Mouse (Mus musculus): Measurements from ENCODE around the gene Tmem132c.

The Tmem132c gene

DNA sequence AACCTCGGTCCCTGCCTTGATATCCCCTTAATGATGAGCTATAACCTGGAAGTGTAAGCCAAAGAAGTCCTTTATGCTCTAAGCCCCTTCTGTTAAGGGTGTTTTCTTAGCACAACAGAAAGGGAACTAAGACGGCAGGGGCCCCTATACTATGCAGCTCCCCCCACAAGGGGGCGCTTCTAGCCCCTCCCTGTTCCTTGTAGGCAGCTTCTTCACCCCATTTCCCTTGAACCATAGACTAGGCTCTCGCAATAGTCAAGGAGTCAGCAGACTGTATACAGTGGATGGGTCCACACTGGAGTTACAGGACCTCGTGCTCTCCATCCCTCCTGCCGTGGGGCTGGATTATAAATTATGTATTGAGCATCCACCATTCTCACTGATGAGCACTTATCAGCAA lies 264.1 kb downstream of the Tmem132c start:
- no peak for DNase-seq

DNA sequence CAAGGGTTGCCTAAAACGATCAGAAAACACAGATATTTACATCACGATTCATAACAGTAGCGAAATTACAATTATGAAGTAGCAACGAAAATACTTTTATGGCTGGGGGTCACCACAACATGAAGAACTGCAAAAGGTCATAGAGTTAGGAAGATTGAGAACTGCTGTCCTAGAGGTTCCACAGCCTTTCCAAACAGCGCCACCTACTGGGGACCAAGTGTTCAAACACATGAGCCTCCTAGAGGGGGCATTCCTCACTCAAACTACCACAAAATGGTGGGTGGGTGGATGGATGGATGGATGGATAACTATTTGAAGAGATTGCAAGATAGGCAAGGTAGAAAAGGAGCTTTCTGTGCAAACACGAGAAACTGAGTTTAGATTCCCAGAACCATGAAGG lies 270.0 kb downstream of the Tmem132c start:
- DNase-seq: no peak

GRCm38 (mm10) chr5:127515960-127516359 lies 274.4 kb downstream of the Tmem132c start:
- DNase-seq: no peak

- DNase-seq: peak; percentile 7
These were observed 281.3 kb downstream of the Tmem132c start for GRCm38 (mm10) chr5:127522744-127523476.

DNA sequence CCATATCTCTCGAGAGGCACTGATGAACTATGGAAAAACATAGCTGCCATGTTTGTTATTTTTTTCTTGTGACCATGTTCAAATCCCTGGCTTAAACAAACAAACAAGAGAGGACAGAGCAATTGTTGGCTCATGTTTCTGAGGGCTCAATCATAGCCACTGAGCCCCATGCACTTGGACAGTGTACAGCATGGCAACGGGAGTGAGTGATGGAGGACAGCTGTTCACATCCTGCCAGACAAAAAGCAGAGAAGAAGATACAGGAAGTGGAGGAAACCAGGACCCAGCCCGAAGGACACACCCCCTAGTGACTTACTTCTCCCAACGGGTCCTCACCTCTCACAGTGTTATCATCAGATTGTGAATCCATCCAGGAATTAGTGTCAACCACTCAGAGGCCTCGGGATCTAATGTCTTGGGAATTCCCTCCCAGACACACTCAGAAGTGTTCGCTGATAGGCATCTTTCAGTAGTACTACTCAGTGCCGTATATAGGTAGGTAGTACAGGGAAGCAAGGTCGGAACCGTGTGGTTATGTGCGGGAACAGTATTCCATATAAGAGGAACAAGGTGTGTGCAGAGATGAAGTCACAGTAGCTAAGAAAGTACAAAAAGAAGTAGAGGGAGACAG lies 285.9 kb downstream of the Tmem132c start:
- DNase-seq: no peak

DNA sequence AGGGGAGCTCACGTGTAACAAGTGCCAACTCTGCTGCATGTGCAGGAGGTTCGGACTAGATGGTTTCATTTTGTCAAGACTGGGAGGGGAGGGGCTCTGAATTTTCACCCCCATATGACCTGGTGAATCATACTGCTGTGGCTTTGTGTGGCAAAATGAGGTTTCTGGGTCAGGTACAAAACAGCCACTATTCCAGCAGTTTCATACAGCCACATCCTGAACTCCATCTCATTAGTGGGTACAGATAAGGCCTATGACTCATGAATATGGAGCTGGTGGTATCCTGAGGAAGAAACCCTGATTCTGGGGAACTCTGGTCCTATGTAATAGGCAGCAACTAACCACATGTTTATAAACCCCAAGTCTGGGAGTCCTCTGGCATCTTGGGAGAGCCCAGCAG lies 295.9 kb downstream of the Tmem132c start:
- no peak for DNase-seq

DNA sequence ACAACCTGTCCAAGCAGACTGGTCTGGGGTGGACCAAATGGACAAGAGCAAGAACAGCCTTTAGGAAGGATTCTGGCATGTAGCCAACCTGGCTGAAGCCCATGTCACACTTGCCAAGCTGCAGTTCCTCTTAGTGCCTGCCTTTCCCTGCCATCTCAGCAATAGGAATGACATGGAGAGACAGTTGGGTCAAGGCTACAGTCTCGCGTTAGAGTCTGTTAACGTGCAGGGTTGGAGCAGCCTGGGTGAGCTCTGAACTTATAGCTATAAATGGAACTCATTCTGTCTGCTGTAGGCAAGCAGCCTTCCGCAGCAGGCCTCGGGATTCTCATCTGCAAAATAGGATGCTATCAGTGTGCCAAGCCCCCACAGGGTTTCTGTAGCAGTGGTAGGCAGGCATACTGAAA lies 305.0 kb downstream of the Tmem132c start:
- DNase-seq: no peak

DNA sequence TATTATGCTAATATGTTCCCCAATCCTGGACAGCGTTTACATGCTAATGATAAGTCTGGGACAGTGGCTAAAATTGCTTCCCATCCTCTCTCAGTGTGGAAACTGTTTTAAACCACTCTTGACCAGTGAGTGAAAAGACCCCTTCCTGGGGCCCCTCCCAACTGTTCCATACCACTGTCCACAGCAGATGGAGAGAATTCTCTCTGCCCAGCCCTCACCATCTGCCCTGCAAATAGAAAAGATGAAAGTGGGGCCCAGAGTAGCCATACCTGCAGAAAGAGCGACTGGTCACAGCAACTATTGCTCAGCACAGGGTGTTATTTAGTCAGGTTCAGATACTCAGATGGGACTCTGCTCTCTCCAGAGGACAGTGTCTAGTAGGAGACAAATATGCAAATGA lies 306.5 kb downstream of the Tmem132c start:
- DNase-seq: no peak

- DNase-seq: no peak
These were observed 319.5 kb downstream of the Tmem132c start for GRCm38 (mm10) chr5:127561086-127561485.

GRCm38 (mm10) chr5:127567165-127567741 lies 325.6 kb downstream of the Tmem132c start:
- DNase-seq: no peak

- DNase-seq: no peak
These were observed 335.8 kb downstream of the Tmem132c start for GRCm38 (mm10) chr5:127577419-127577818.

DNA sequence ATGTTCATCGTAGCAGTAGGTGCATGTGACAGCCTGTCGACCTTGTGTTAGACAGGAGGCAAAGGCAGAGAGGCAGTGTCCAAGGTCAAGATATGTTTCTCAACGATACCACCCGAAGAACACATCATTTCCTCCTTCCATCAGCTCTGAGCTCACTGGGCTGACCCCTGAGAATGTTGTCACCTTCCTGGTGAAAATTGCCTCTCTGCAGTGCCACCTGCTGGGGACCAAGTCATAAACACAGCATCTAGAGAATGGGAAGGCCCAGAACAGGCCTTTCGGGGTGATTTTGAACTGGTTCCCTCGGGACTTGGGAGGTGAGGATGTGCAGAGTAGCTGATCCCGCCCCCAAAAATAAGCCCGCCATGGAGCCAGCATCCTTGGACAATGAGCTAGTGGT lies 342.1 kb downstream of the Tmem132c start:
- DNase-seq: no peak

- DNase-seq: no peak
These were observed 346.2 kb downstream of the Tmem132c start for GRCm38 (mm10) chr5:127587854-127588253.

DNA sequence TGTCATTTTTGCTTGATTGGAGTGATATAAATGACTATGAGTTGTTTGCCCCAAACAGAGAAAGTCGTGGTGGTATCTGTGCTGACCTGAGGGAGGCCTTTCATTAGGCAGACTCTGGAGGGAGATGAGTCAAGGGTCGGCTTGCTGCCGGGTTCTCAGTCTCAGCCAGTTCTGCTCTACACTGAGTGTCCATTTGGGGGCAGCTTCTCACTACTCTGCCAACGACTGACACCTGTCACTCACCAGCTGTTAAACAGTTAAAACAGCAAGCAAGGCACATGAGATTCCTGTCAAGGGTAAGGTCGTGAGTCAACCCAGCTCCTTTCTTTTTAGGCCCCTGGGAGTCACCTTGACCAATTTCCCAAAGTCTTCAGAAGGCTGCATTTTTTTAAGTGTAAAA lies 350.8 kb downstream of the Tmem132c start:
- no peak for DNase-seq

- DNase-seq: no peak
These were observed 351.2 kb downstream of the Tmem132c start for GRCm38 (mm10) chr5:127592854-127593253.

GRCm38 (mm10) chr5:127595676-127596075 lies 354.1 kb downstream of the Tmem132c start:
- no peak for DNase-seq

DNA sequence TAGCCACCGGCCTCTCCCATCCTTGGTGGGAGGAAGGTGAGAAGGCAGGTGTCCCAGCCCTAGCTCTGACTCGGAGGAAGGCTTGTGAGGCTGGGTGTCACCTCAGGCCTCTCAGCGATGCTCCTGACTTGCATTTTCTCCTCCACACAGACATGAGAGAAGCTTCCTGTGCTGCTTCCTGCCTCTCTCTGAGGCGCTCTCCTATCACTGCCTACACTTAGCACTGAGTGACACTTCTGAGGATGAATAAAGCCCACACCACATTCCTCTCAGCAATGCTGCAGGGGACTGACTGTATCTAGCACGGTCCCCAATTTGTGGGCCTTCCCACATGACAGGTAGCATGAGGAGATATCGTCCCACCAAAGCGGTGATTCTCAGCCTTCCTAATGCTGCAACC lies 355.3 kb downstream of the Tmem132c start:
- DNase-seq: no peak

DNA sequence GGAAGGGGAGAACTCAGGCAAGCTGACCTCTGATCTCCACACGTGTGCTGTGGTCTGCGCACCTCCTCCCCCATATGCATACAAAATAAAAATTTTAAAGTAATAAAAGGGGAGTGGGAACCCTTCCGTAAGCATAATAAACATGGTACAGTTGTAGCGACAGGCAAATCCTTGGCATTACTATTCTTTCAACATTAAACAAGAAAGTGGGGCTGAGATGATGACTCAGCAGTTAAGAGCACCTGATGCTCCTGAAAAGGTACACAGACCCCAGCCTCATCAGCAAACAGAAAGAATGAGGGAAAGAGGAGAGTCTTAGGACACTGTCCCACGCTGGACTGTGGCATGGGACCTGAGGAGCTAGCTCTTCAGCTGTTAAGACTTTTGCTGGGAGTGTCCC lies 361.4 kb downstream of the Tmem132c start:
- no peak for DNase-seq

GRCm38 (mm10) chr5:127607507-127607906 lies 365.9 kb downstream of the Tmem132c start:
- no peak for DNase-seq

DNA sequence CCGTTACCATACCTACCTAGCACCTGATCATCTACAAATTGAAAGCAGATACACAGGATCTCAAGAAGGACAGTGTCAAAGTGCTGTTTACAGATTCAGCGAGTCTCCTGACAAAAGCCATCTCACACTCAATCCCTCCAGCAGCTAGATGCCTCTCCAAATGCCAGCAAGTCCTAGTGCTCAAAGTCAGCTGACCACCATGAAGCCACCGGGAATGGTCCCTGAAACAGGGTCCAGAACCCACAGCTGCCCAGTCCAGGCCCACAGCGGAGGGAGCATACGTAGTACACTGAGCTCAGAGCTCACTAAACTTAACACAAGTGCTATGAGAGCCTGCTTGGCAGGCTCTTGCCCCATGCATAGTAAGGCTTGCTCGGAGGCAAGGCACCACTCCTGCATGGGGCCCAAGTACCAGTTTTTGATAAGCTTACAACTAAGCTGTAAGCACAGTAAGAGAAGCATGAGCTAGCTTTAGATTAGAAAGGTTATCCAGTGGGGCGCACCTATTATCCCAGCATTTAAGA lies 367.6 kb downstream of the Tmem132c start:
- DNase-seq: no peak

GRCm38 (mm10) chr5:127610787-127611509 lies 369.3 kb downstream of the Tmem132c start:
- DNase-seq: no peak

DNA sequence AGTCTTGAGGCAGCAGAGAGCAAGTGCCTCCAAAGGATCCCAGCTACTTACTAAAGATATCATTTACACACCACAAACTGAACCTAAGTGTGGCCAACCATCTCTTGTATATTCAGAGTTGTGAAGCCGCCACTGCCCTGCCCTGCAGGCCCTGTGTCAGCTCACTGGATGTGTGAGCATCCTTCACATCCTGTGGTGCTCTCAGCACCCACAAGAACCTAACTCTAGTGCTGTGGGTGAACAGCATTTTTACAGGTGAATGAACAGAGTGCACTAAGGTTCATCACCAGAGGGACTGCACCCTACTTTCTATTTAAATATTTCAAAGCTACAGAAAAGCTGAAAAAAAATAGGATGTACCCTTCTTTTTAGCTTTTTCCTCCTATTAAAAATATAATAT lies 370.3 kb downstream of the Tmem132c start:
- no peak for DNase-seq

- no peak for DNase-seq
These were observed 370.8 kb downstream of the Tmem132c start for GRCm38 (mm10) chr5:127612397-127612796.
